Mouse (Mus musculus) layer of hippocampus, postnatal 14 days (tissue): ENCODE data around the gene Cxcl1. TPM values are rescaled to one million over a fixed set of nuclear protein-coding genes. Genes with fewer than 3 reads are reported as not detected.
A peak's percentile ranks its signal among the peaks of the same experiment; 100 is the strongest.
"Not testable (repeated sequence)": the region's sequence is repeated elsewhere in the genome, so short reads cannot be mapped to it uniquely, and the experiment has no call there.

Source experiments
- DNase-seq, 2 experiments: peaks; one replicate each; pipeline ENCODE4 v3.0.0; 2021 to 2022; ENCODE audit warnings: low spot score in 2 of 2, mixed read lengths in 1 of 2
- long read RNA-seq, 2 experiments: library from polyadenylated mRNA; stranded (forward); transcript quantifications; one replicate each; pipeline ENCODE4 v2.0.0; 2021
- total RNA-seq, 2 experiments: library from RNA; stranded (reverse); gene quantifications; 2 replicates each; pipeline ENCODE4 v1.2.3; 2021

Cxcl1 gene
- total RNA-seq, result under 1 TPM; 0.46 to 0.83 TPM
- long read RNA-seq, experiment 1, partial matches to known transcripts, result 0 of 1 reads
- long read RNA-seq, experiment 1, other reads (novel, unspliced or antisense), result 0 of 1 reads
- long read RNA-seq, experiment 2, partial matches to known transcripts, result 0 of 2 reads
- long read RNA-seq, experiment 2, other reads (novel, unspliced or antisense), result 0 of 2 reads

DNA sequence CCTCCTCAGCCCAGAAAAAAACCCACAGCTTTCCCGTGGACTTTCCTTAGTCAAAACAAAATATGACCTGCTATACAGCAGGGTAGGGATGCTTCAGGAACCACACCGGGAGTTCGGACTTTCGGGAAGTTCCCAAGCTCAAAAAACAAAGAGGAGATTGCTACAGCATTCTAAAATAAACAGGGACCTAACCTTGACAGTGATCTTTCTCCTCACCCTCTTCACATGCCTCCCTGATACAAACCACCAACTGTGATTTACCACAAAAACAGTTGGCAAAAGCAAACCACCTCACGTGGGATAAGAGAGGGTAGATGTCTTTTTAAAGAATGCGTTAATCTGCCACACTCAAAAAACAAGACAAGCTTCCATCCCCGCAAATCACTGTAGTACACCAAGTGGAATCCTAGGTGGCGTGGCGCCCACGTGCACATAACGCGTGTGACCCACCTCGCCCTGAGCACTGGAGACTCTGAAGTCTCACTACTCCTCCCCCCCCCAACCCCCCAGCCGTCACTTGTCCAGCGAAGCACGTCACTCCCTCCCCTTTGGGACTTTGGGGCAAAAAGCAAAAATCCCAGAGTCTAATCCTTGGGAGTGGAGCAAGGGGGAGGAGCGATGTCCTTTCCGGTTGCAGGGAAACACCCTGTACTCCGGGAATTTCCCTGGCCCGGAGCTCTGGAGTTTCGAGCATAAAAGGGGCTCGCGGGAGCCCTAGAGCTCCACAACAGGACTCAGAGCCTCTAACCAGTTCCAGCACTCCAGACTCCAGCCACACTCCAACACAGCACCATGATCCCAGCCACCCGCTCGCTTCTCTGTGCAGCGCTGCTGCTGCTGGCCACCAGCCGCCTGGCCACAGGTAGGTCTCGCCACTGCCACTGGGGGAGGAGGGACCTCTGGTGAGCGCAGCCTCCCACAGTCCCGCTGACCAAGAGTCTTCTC is at the start of gene Cxcl1:
TSS of gene Cxcl1 (plus strand) at position 723 of the 945 bp plus-strand sequence.
- no peak for DNase-seq

DNA sequence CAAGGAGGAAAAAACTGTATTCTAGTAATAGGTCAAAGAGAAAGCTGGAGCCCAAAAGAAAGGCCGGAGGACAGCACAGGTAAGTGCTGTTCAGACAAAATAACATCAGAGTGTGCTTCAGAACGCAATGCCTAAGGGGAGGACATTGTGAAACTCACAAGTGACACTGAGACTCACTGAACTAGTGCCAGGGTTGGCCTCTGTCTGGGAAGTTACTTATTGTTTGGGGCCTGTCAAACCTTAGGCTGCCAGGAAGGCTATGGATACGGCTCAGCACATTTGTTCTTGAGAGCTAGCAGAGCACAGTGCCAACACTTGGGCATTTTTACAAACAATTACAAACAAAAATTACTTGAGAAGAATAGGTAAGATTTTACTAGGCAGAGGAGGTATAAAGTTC is 47.1 kb upstream of the Cxcl1 start:
- DNase-seq, result no peak

DNA sequence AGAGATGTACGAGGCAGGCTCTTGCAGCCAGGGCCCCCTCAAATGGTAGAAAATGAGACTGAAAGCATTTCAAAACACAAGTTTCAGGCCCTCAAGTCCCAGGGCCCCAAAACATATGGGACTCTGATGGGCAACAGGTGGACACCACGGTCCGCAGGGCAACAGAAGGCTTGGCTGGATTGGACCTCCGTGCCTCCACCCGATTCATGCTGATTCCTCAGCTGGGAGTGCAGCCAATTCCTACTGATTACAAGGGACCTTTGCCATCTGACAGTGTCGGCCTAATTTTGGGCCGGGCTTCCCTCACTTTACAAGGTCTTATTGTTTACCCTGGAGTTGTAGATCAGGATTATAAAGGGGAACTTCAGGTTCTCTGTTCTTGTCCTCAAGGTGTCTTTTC is 40.9 kb upstream of the Cxcl1 start:
- not testable (repeated sequence) for DNase-seq

DNA sequence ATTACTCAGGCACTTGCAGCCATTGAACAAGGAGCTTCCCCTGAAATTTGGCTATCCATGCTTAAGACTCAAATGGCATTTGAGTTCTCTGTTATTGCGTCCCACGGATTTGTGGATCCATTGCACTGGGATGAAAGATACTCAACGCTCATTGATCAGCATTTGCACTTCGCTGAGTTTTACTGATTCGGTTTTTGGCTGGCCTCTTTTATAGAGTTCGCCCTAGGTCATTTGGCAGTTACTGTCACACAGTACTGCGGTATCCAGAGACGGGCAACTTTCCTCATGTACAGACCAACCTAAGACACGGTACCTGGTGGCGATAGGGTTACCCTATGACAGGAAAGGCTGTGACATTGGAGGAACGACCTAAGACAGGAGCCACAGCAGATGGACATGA is 39.6 kb upstream of the Cxcl1 start:
- DNase-seq, result not testable (repeated sequence)

DNA sequence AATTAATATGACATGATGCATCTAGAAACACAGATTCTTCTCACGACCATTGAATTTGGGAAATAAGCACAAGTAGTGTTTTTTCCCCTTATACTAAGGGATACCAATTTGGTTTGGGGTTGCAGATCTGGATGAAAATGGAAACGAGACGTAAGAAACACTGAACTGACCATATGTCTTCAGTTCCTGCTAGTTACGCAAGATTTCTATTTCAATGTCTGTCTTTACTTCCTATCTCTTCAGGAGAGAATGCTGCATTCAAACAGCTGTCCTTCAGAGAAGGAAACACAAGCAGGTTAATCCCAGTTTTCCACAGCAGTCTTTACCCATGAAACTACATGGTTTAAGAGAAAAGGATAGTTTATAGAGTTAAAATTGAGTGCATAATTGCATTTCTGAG is 37.8 kb upstream of the Cxcl1 start:
- no peak for DNase-seq

DNA sequence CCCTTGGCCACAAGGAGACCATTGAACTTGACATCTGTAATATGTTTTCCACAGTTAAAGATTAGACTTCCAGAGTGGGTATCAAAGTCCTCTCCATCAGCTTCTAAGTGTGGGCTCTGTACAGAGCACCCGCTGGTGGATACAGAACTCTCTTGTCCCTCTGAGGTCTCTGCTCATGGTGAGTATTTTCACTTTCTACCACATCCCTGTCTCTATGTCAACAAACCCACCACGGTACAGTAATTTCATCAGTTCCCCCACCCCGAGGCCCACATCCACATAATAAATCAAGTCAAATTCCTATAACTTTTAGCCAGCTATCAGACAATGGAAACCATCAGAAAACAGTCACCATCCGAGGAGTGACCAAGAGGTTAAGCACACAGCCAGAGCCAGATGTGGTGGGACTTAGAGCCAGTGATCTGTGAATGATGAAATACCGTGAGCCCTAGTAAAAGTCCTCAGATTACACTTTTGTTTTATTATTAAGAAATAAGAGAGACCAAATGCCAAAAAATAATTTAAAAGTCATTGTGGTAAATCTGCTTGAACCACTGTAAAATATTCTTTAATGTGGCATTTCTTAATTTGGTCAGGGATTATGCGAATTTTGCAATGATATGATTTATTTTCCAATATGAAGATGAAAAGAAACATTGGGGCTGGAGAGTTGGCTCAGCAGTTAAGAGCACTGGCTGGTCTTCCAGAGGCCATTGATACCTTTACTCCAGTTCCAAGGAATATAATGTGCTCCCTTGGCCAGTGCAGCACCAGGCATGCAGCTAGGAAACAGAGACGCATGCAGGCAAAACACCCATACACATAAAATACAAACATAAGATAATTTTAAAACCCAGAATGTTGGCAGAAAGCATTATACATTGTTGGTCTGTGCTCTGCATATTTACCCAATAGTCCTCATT is 35.5 kb upstream of the Cxcl1 start:
- DNase-seq, result no peak

DNA sequence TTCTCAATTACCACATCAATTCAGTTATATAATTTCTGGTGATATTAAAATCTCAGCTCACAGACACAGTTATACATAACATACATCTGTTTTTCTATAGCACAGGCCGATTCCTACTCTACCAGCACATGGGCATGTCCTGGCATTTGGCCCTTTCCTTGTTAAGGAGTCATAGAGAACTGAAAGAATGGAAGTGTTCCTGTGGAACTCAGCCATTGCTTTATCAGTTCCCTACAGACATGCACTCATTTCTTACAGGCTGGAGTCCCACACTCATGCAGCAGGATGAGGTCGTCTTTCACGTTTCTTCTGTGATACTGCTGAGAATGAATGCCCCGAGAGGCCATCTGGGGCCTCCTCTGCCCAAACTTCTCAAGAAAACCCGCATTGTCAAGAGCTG is 33.6 kb upstream of the Cxcl1 start:
- no peak for DNase-seq

DNA sequence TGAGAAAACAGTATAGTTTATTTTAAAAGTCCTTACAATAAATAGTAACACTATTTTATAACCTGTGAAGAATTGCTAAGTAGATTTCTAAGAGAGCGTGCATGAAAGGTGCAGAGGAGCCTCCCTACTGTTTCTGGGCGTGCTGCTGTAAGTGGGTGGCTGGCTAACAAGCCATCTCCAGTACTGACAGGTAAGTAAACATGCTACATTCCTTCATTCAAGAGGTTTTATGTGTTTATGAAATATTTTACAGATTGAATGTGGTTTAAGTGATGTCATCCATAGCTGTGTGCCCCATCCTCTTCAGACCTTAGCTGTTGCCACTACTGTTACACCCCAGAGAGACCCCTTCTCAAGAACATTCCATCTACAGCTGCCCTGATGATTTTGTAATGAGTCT is 32.6 kb upstream of the Cxcl1 start:
- DNase-seq, result no peak

DNA sequence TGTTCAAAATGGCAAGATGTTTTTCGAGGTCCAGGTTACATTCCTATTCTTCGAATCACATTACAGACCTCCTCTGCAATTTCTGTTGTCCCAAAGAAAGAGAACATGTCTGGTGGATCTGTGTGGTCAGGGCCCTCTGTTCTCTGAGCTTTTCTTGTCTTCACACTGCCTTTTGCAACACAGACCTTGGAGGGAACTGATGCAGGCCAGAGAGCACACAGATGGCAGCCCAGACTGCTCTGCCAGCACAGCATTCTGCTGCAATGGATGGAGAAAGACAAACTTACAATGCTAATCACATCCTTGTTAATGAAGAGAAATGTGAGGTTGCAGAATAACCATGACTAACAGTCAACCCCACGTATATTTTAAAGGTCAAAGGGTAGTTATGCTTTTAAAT is 32.0 kb upstream of the Cxcl1 start:
- peak in 1 of 2 experiments; percentile 5 for DNase-seq

DNA sequence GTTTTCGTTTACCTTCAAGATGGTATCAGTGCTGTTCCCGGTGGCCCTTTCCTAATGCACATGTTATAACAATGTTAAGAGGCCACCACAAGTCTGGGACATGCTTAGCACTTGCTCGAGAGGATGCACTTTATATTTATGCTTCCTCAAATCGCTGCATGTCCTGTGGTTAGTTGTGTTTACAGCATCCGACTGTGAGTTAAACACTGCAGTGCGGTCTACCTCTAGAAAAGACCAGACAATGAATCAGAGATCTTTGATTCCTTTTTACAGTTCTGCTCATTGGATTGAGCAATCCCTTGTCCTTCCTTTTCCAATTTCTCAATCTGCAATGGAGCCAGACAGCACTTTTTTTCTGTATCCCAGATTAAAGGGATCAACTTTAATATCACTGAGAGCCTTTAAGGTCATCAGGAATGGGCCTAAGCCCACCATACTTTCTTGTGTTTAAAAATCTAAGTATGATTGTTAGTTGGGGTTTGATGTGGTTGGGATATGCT is 29.1 kb upstream of the Cxcl1 start:
- DNase-seq, result no peak

DNA sequence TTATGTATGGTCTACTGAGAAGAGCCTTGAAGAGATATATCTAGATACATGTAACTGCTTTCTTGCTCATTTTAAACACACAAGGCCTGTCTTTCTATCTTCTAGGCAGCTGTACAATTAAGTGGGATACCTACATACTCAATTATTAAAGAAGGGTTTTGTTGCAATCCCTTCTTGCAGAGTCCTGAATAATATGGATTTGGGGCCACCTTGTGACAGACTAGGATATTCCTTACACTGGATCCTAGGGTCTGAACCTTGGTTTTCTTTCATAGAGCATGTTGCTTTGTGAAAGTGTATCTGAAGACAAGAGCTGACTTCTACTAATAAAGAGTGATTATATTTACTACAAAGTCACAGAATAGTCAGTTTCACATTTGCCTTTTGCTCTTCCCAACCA is 24.3 kb upstream of the Cxcl1 start:
- DNase-seq, result peak in 1 of 2 experiments; percentile 11

DNA sequence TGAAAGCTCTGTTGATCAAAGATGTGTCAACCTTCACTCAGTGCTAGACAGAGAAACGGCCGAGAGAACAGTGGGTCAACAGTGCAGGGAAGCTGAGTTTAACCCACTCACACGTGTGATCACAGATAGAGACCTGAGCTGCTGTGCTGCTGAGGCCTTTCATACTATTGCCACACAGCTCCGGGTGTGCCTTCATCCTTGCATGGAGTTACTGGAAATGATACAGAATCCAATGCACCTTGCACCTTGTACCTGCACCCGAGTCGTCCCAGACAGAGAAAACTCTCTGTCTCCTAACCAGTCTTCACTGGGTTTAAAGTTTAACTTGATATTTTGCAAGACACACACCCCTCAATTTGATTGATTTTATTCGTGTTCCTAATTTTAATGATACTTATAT is 18.7 kb upstream of the Cxcl1 start:
- no peak for DNase-seq

DNA sequence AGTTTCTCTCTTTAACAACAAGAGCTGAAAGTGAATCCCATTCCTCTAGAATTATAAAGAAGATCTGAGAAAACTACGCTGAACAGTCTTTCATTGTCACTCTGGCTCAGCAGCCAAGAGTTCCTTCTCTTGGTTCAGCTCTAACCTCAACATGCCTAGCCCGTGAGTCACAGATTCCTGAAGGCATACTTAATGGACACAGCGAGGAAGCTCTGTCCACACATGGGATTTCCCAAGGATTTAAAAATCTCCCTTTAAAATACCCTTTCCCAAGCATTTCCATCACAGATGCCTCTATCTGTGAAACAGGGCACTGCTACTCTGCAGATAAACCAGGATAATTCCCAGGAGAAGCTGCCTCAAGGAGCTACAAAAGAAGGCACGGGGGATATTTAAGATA is 15.0 kb upstream of the Cxcl1 start:
- DNase-seq, result no peak

DNA sequence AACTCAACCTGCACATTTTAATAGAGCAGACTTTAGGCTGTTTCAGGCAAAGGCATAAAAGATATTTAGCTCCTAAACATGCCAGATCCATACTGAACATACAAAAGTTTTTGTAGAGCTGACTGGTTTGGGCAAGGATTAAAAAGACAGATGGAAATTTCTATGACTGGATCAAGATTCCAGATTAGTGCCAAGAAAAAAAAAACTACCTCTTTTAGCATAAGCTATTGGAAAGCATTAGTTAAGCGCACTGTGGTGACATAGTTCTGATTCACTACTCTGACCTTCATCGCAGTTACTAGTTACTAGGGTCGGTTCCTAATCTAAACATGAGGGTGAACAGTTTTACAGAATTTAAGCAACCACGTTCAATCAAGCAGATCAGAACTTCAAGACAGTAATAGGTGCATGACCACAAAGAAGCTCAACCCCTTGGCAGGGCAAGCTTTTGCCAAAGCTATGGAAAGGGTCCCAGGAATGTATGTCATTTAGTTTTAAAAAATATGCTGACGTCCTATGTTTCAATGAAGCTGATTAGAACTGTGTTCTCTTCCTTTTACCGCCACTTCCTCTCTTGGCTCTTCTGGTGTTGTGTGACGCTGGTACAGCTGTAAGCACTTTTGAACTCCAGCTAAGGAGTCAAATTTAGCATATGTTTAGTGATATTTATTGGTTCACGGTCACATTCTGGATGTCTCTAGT is 14.4 kb upstream of the Cxcl1 start:
- DNase-seq, result no peak

DNA sequence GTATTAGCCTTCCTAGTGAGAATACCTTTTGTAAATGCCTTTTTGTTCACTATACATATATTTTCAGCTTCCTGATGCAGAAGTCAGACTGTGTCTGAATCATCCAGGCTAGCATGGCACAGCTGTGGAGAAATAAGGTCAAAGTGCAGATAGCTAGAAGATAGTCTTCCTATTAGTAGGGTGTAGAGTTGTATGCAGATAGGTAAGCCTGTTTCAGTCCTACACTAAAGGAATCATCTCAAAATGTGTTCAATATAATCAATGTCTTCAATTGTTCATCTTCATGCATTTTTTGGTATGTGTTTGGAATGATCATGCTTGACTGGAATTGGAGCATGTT is 13.9 kb upstream of the Cxcl1 start:
- no peak for DNase-seq

DNA sequence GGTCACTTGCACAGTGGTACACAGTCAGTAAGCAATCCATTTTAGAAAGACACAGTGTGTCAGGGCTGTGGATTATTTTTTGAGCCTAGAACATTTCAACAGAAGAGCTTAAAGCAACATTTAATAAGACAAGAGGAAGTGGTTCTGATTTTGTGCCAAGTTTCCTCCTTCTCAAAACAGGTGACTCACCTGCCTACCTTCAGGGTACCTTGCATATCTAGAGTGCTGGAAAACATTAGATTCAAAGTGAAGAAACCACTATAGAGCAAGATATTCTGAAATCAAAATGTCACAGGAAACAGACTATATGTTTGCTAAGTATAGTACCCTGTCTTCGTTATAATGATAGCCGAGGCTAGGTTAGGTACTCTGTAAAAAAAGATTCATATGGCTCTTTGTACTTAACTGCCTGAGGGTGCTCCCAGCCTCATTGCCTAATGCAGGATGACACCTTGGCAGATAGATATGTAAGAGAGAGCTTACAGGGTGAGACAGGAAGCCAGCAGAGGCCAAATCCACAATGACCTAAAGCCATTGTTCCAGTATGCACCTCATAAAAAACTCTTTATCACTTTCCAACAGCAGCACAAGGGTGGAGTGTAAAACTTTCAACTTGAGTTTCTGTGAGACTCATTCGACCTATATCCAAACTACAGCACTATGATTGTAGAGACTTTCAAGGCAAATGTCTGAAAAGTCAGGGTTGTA is 11.6 kb upstream of the Cxcl1 start:
- DNase-seq, result no peak

DNA sequence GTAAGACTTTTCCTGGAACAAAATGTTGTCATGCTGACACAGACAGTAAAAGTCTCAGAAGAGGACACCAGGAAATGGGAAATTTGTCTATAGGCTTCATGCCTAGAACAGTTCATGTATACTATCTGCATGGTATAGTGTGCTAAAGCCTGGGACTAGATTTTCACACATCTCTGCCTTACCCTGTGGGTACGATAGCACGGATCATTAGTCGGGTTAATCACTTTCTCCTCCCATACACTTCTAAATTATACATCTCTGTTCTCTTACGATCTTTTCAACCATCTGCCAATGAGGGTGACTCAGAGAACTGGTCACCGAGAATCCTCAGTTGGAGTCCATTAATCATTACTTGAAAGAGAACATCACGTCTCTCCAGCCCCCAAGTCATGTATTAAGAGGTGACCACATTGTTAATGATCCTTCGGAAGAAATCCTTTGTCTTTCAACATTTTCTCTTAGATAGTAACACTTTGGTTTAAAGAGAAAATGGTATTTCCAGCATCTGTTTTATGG is 10.6 kb upstream of the Cxcl1 start:
- DNase-seq, result no peak

DNA sequence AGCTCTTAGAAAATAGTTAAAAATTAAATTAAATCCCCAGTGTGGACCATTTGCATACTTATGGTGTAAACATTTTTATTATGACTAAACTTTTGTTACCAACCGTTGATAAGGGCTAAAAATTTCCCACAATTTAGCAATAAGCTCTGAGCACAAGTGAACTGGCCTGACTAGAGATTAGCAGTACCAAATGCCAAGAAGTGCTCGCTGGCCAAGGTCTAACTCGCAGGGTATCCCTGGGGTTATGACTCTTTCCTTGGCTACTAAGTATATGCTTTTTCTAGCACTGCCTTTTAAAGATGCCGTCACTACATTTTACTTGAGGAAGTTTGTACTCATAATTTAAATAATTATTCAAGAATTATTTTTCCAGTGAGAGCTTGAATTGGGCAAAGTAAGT is 10.0 kb upstream of the Cxcl1 start:
- no peak for DNase-seq

DNA sequence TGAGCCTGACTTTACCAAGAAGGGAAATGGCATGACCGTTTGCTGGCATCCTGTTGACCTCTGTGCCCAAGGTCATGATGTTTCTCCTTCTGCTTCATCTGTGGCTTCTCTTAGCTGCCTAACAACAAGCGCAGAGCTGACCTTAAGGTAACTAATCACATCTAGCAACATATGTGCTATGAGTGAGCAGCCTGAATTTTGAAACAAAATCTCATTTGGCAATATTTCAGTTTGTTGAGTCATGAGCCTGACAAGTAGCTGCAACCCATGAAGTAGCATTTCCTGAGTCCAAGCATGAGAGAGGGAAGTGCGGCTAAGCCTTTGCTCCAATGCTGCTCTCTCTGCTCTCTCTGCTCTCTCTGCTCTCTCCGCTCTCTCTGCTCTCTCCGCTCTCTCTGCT is 9.4 kb upstream of the Cxcl1 start:
- no peak for DNase-seq

DNA sequence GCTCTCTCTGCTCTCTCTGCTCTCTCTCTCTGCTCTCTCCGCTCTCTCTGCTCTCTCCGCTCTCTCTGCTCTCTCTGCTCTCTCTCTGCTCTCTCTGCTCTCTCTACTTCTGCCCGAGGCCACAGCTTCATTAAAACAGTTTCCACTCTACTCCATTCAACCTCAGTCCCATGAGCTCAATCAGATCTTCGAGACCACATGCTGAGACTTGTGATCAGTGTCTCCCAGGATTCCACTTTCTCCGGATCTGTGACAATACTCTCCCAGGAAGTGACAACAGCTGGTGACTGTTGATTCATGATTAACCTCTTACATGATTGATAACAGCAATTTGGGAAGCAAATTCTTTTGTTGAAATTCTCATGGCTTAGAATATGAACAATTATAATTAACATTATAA is 8.9 kb upstream of the Cxcl1 start:
- no peak for DNase-seq
